Comparison of ENCODE assay signal across 8 mouse cellular contexts in the genomic region with DNA sequence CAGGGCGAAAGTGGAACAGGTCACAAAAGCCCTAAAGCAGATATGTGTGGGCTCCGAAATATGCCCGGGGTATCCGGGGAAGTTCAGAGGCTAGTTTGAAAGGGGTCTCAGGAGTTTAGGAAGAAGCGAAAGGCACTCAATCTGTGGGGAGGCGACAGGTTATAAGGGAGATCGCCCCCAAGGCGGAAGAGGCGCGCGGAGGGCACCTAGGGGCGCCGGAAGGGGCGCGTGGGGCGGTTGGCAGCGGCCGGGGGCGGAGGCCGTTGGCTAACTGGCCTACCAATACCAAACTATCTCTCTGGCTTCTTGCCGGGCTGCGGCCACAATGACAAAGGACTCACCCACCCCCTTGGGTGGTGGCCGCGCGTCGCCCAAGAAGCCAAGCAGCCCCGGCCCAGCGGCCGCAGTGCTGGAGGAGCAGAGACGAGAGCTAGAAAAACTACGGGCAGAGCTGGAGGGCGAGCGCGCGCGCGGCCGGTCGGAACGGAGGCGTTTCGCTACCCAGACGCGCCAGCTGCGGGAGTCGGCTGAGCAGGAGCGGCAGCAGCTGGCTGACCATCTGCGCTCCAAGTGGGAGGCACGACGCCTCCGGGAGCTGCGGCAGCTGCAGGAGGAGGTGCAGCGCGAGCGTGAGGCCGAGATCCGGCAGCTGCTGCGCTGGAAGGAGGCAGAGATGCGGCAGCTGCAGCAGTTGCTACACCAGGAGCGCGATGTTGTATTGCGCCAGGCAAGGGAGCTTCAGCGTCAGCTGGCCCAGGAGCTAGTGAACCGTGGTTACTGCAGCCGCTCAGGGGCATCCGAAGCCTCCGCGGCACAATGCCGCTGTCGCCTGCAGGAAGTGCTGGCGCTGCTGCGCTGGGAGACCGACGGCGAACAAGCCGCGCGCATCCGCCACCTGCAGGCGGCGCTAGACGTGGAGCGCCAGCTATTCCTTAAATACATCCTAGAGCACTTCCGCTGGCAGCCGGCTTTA. TPM values are rescaled to one million over a fixed set of nuclear protein-coding genes. Genes with fewer than 3 reads are reported as not detected.
A peak's percentile ranks its signal among the peaks of the same experiment; 100 is the strongest.
DNase-seq lines count a peak whose midpoint lies in the region; ATAC-seq and TF ChIP-seq lines count a peak whose summit lies in the region.

A gene (plus strand): TSS at position 215 of the 973 bp plus-strand sequence.

- 2% methylated on average over 85 of the region's 85 CpGs for WGBS in heart, embryonic 12.5 days
- under 1% methylated on average over 84 of the region's 85 CpGs for WGBS in kidney, embryonic 16.5 days
- WGBS in liver, adult 2 months = 2% methylated on average over 85 of the region's 85 CpGs

- H3K27me3 ChIP-seq in C2C12 (ENCODE audit: control insufficient read depth, insufficient read depth, insufficient read length) = no peaks in the 10 kb centered on the region
- peaks cover 60% of the 10 kb centered on the region for H3K27me3 ChIP-seq in erythroblast, embryonic 14.5 days (ENCODE audit: control insufficient read depth)
- peaks cover 35% of the 10 kb centered on the region for H3K27me3 ChIP-seq in heart, embryonic 12.5 days (replicated peaks)
- peaks cover 9% of the 10 kb centered on the region for H3K27me3 ChIP-seq in kidney, embryonic 16.5 days (ENCODE audit: insufficient read depth, low read length)
- peaks cover 4% of the 10 kb centered on the region; the same call in 1 of the 2 replicates for H3K27me3 ChIP-seq in liver, adult 2 months (ENCODE audit: control insufficient read depth, insufficient read depth, low read length)
- no peaks in the 10 kb centered on the region for H3K27me3 ChIP-seq in myocyte (ENCODE audit: control insufficient read depth, insufficient read depth, insufficient read length)

- peak; percentile 71 for ATAC-seq in heart, embryonic 12.5 days (ENCODE audit: insufficient number of reproducible peaks, low FRiP score)
- ATAC-seq in kidney, embryonic 16.5 days (ENCODE audit: low FRiP score, low TSS enrichment) = peak; percentile 87

- peak; percentile 94 for DNase-seq in brain, adult 2 months (ENCODE audit: low read depth, low spot score)
- peak; percentile 62 for DNase-seq in liver, adult 2 months (ENCODE audit: extremely low read depth, low read depth, low spot score)
- DNase-seq in spleen, postnatal 4 days (ENCODE audit: low spot score in 2 of 2) = peak; percentile 77 to 92

- H3K79me3 ChIP-seq in C2C12 (ENCODE audit: low read depth) = no peaks in the 10 kb centered on the region

- H3ac ChIP-seq in C2C12 (ENCODE audit: control insufficient read depth, insufficient read length, low read depth) (peak within 1 kb of the TSS; percentile 8), myocyte (ENCODE audit: control insufficient read depth, insufficient read length) (peak within 1 kb of the TSS; percentile 1)

- no peak within 1 kb of the TSS for H3K27ac ChIP-seq in heart, embryonic 12.5 days (ENCODE audit: poor library complexity, severe bottlenecking)
- 0 out of 2 replicates have a peak within 1 kb of the TSS, but pooled peaks have one; percentile 1 for H3K27ac ChIP-seq in kidney, embryonic 16.5 days (ENCODE audit: low read length)
- no peak within 1 kb of the TSS for H3K27ac ChIP-seq in liver, adult 2 months (replicated peaks; ENCODE audit: insufficient read depth, low read depth, low read length)

- H3K4me2 ChIP-seq in heart, embryonic 12.5 days = peak within 1 kb of the TSS; percentile 99
- peak within 1 kb of the TSS; percentile 99 for H3K4me2 ChIP-seq in kidney, embryonic 16.5 days (replicated peaks; ENCODE audit: low read depth, low read length)
- H3K4me2 ChIP-seq in myocyte (ENCODE audit: low read depth) = peak within 1 kb of the TSS; percentile 98

- TF ChIP-seq CTCF in C2C12 (IDR thresholded peaks at IDR 0.05; ENCODE audit: control insufficient read depth, insufficient read depth, insufficient read length) = peak; percentile 98
- TF ChIP-seq CTCF in liver, adult 2 months (IDR thresholded peaks at IDR 0.05; ENCODE audit: low read depth, low read length) = peak; percentile 92

- H3K4me3 ChIP-seq in C2C12 (ENCODE audit: insufficient read depth, poor library complexity, severe bottlenecking) (peak within 1 kb of the TSS; percentile 21), myocyte (peak within 1 kb of the TSS; percentile 23)
- H3K4me3 ChIP-seq in erythroblast, embryonic 14.5 days (replicated peaks) = peak within 1 kb of the TSS; percentile 70
- peak within 1 kb of the TSS; percentile 60 for H3K4me3 ChIP-seq in heart, embryonic 12.5 days
- H3K4me3 ChIP-seq in kidney, embryonic 16.5 days (ENCODE audit: low read length) = peak within 1 kb of the TSS; percentile 64
- peak within 1 kb of the TSS; percentile 61 for H3K4me3 ChIP-seq in liver, adult 2 months (ENCODE audit: insufficient read depth, low read depth, low read length)

- TF ChIP-seq POLR2A in liver, adult 2 months (IDR thresholded peaks at IDR 0.05; ENCODE audit: extremely low read depth, insufficient read depth, low read length) = no peak
- no peak for TF ChIP-seq POLR2A in myocyte (IDR thresholded peaks at IDR 0.05; ENCODE audit: insufficient read length, low read depth)

- H3K36me3 ChIP-seq in C2C12 (ENCODE audit: control insufficient read depth, insufficient read depth) = no peaks in the 10 kb centered on the region
- H3K36me3 ChIP-seq in erythroblast, embryonic 14.5 days (ENCODE audit: control insufficient read depth) = no peaks in the 10 kb centered on the region
- H3K36me3 ChIP-seq in heart, embryonic 12.5 days = no peaks in the 10 kb centered on the region
- no peaks in the 10 kb centered on the region for H3K36me3 ChIP-seq in kidney, embryonic 16.5 days (ENCODE audit: insufficient read depth, low read length)
- no peaks in the 10 kb centered on the region for H3K36me3 ChIP-seq in liver, adult 2 months (ENCODE audit: control insufficient read depth, insufficient read depth, low read length)
- H3K36me3 ChIP-seq in myocyte (ENCODE audit: control insufficient read depth, insufficient read depth) = no peaks in the 10 kb centered on the region

- peaks cover 28% of the 10 kb centered on the region for H3K4me1 ChIP-seq in erythroblast, embryonic 14.5 days (ENCODE audit: control insufficient read depth)
- peaks cover 12% of the 10 kb centered on the region for H3K4me1 ChIP-seq in heart, embryonic 12.5 days (replicated peaks)
- peaks cover 21% of the 10 kb centered on the region for H3K4me1 ChIP-seq in kidney, embryonic 16.5 days (ENCODE audit: insufficient read depth, low read length)
- H3K4me1 ChIP-seq in liver, adult 2 months (ENCODE audit: control insufficient read depth, insufficient read depth, low read length) = peaks cover 2% of the 10 kb centered on the region

- peak within 1 kb of the TSS; percentile 69 for H3K9ac ChIP-seq in heart, embryonic 12.5 days
- H3K9ac ChIP-seq in kidney, embryonic 16.5 days (replicated peaks; ENCODE audit: low read length) = peak within 1 kb of the TSS; percentile 72
- peak within 1 kb of the TSS; percentile 54 for H3K9ac ChIP-seq in liver, adult 2 months (ENCODE audit: low read depth, low read length)

- H3K9me3 ChIP-seq in erythroblast, embryonic 14.5 days (ENCODE audit: control insufficient read depth, low read length) = no peaks in the 10 kb centered on the region
- H3K9me3 ChIP-seq in heart, embryonic 12.5 days (replicated peaks) = no peaks in the 10 kb centered on the region
- no peaks in the 10 kb centered on the region for H3K9me3 ChIP-seq in kidney, embryonic 16.5 days (ENCODE audit: low read length)

- no peaks in the 10 kb centered on the region for H3K79me2 ChIP-seq in C2C12 (ENCODE audit: control insufficient read depth, insufficient read depth)
- H3K79me2 ChIP-seq in liver, adult 2 months (ENCODE audit: control insufficient read depth, insufficient read depth, low read length) = no peaks in the 10 kb centered on the region
- H3K79me2 ChIP-seq in myocyte (ENCODE audit: control insufficient read depth, insufficient read depth) = no peaks in the 10 kb centered on the region

TF ChIP-seq in C2C12, 6 proteins besides CTCF, POLR2A, EP300 and RAD21:
- TF ChIP-seq MAX (IDR thresholded peaks at IDR 0.05) (peak; percentile 54), MYOG (IDR thresholded peaks at IDR 0.05; ENCODE audit: control insufficient read depth, extremely low read depth, insufficient read length) (no peak), MYOD1 (IDR thresholded peaks at IDR 0.05; ENCODE audit: control insufficient read depth, insufficient read length, low read depth) (peak; percentile 9), FOSL1 (IDR thresholded peaks at IDR 0.05; ENCODE audit: insufficient read depth, low read length, poor library complexity, severe bottlenecking) (no peak), CEBPB (IDR thresholded peaks at IDR 0.05; ENCODE audit: low read depth) (no peak)

TF ChIP-seq in myocyte, 11 proteins besides CTCF, POLR2A, EP300 and RAD21:
- TF ChIP-seq TCF3 (IDR thresholded peaks at IDR 0.05; ENCODE audit: insufficient read length, low read depth) = peak; percentile 100
- TF ChIP-seq SRF (IDR thresholded peaks at IDR 0.05; ENCODE audit: control insufficient read depth, insufficient read length, low read depth) = peak; percentile 24
- peak in 2 of 3 experiments; percentile 94 to 99 for TF ChIP-seq MYOD1 (IDR thresholded peaks at IDR 0.05; ENCODE audit: control insufficient read depth in 1 of 3, insufficient read length in 2 of 3, low read depth in 2 of 3)
- peak; percentile 90 for TF ChIP-seq TCF12 (IDR thresholded peaks at IDR 0.05; ENCODE audit: insufficient read depth, poor library complexity, severe bottlenecking)
- TF ChIP-seq REST (IDR thresholded peaks at IDR 0.05; ENCODE audit: insufficient read depth, insufficient read length) = no peak
- TF ChIP-seq MYOG (IDR thresholded peaks at IDR 0.05; ENCODE audit: control insufficient read depth in 1 of 3, insufficient read depth in 1 of 3, insufficient read length in 2 of 3, low read depth in 2 of 3) = peak; percentile 93 to 100 (median 98)
- no peak for TF ChIP-seq CEBPB (IDR thresholded peaks at IDR 0.05; ENCODE audit: insufficient read depth, poor library complexity, severe bottlenecking)

RNA-seq across cellular contexts. Expression of the gene that starts here (rescaled TPM):
- polyA plus RNA-seq in C2C12 (2012; fragmentation: generic; extraction: Trizol) = 0.02 TPM
- not detected in 2 replicates for polyA plus RNA-seq in erythroblast, embryonic 14.5 days (2012)
- 0.24 and 0.26 TPM in 2 replicates for polyA plus RNA-seq in heart, embryonic 12.5 days (2016; fragmentation: Nextera tagmentation; extraction: Ambion mirVana)
- 0.36 and 0.51 TPM in 2 replicates for polyA plus RNA-seq in kidney, embryonic 16.5 days (2015; fragmentation: Nextera tagmentation; extraction: Ambion mirVana)
- total RNA-seq in liver, adult 2 months (2014; rRNA removed) = not detected in 2 replicates
- not detected in 2 replicates for polyA plus RNA-seq in liver, adult 2 months (2012; rRNA removed)
- 0.07 TPM for polyA plus RNA-seq in myocyte (2012; fragmentation: generic; extraction: Trizol)

Comparison
In these comparisons a context has a peak if more than half of its experiments do, and no peak if none do; other contexts are left out.
1. Peak in ATAC-seq, H3K4me3 ChIP-seq, H3K9ac ChIP-seq and H3K4me2 ChIP-seq in heart, embryonic 12.5 days; RNA of the gene not detected or under 1 TPM.
2. Peak in ATAC-seq, H3K4me3 ChIP-seq, H3K27ac ChIP-seq, H3K9ac ChIP-seq and H3K4me2 ChIP-seq in kidney, embryonic 16.5 days; RNA of the gene not detected or under 1 TPM.
3. Peak in DNase-seq, H3K4me3 ChIP-seq and H3K9ac ChIP-seq in liver, adult 2 months; RNA of the gene not detected or under 1 TPM.